Mouse (Mus musculus): ENCODE measurements around the gene Ppfibp2.
A peak's percentile ranks its signal among the peaks of the same experiment; 100 is the strongest.

GRCm38 (mm10) chr7:107779611-107780010, 184.6 kb downstream of the Ppfibp2 start:
- TF ChIP-seq POLR2A (IDR thresholded peaks at IDR 0.05; ENCODE audit: insufficient read depth, low read length) (no peak), CTCF (IDR thresholded peaks at IDR 0.05; ENCODE audit: low read depth, low read length) (peak; percentile 2)
